Mouse (Mus musculus) hindbrain, embryonic 13.5 days (tissue): ENCODE results near the gene Strada. TPM values are rescaled to one million over a fixed set of nuclear protein-coding genes. Genes with fewer than 3 reads are reported as not detected.
A peak's percentile ranks its signal among the peaks of the same experiment; 100 is the strongest.
"Not testable (repeated sequence)": the region's sequence is repeated elsewhere in the genome, so short reads cannot be mapped to it uniquely, and the experiment has no call there.

Experiments
- ATAC-seq: fragments of 200-750 bp; cut with Nextera tagmentation; 2 replicates; pipeline ENCODE4 v1.8.0; 2017; ENCODE audit warnings: moderate TSS enrichment; ENCODE audit not compliant: low FRiP score
- H3K27ac ChIP-seq: fragments of 300-500 bp; sonication (generic); 2 replicates; pipeline ENCODE4 v1.5.1; 2015; ENCODE audit warnings: inconsistent platforms, mild to moderate bottlenecking, moderate library complexity
- H3K27me3 ChIP-seq: fragments of 300-500 bp; sonication (generic); 2 replicates; pipeline ENCODE4 v1.6.1; 2015; ENCODE audit warnings: mild to moderate bottlenecking, inconsistent platforms
- H3K36me3 ChIP-seq: fragments of 300-500 bp; sonication (generic); 2 replicates; pipeline ENCODE4 v1.6.1; 2015; ENCODE audit warnings: mild to moderate bottlenecking, inconsistent platforms
- H3K4me1 ChIP-seq: fragments of 300-500 bp; sonication (generic); replicated peaks from 2 replicates; pipeline ENCODE4 v1.6.1; 2015; ENCODE audit warnings: inconsistent platforms
- H3K4me2 ChIP-seq: fragments of 300-500 bp; sonication (generic); 2 replicates; pipeline ENCODE4 v1.6.1; 2015; ENCODE audit warnings: inconsistent platforms, mild to moderate bottlenecking, moderate library complexity
- H3K4me3 ChIP-seq: fragments of 300-500 bp; sonication (generic); 2 replicates; pipeline ENCODE4 v1.5.1; 2015; ENCODE audit warnings: mild to moderate bottlenecking, inconsistent platforms
- H3K9ac ChIP-seq: fragments of 300-500 bp; sonication (generic); 2 replicates; pipeline ENCODE4 v1.6.1; 2015; ENCODE audit warnings: mild to moderate bottlenecking, inconsistent platforms
- H3K9me3 ChIP-seq: fragments of 300-500 bp; sonication (generic); 2 replicates; pipeline ENCODE4 v1.6.1; 2016; ENCODE audit warnings: inconsistent platforms
- WGBS: fragments of 180-500 bp; shearing (Covaris S2); methylation state at CpG from one replicate; pipeline ENCODE4 v1.1.7; 2015; 5-methylcytosine and 5-hydroxymethylcytosine counted together
- polyA plus RNA-seq: library from polyadenylated mRNA; unstranded; fragments of >200 nt; fragmentation: Nextera tagmentation; extraction: Ambion mirVana; gene quantifications from 2 replicates; pipeline ENCODE4 v1.2.1, GENCODE M21; 2015

Gene Strada
- polyA plus RNA-seq, 1 experiment from 2014 or later, result 31.2 TPM

- not testable (repeated sequence) for H3K4me3 ChIP-seq, H3K9ac ChIP-seq, H3K4me2 ChIP-seq, H3K27ac ChIP-seq, ATAC-seq, H3K9me3 ChIP-seq, H3K27me3 ChIP-seq, H3K4me1 ChIP-seq
- peaks cover 76% of the 10 kb centered on the region for H3K36me3 ChIP-seq
- 97% methylated on average over 7 of the region's 7 CpGs for WGBS
Observed at GRCm38 (mm10) chr11:106199997-106200396, 2.0 kb downstream of the Strada start.

- Histone ChIP-seq H3K36me3 (peaks cover 61% of the 10 kb centered on the region), H3K9me3 (no peaks in the 10 kb centered on the region), H3K4me3 (no peak overlapping the region), H3K27ac (no peak overlapping the region), H3K27me3 (no peaks in the 10 kb centered on the region), H3K4me1 (no peaks in the 10 kb centered on the region; the same call in 1 of the 2 replicates), H3K4me2 (no peak overlapping the region), H3K9ac (no peak overlapping the region)
- no peak for ATAC-seq
- WGBS, result 91% methylated on average over 4 of the region's 4 CpGs
Observed at GRCm38 (mm10) chr11:106198277-106198676, 3.7 kb downstream of the Strada start.

- Histone ChIP-seq H3K9ac (no peak overlapping the region), H3K27ac (no peak overlapping the region), H3K9me3 (no peaks in the 10 kb centered on the region), H3K4me3 (no peak overlapping the region), H3K4me1 (peaks cover 9% of the 10 kb centered on the region), H3K4me2 (no peak overlapping the region), H3K27me3 (no peaks in the 10 kb centered on the region), H3K36me3 (peaks cover 34% of the 10 kb centered on the region)
- no peak for ATAC-seq
Observed at GRCm38 (mm10) chr11:106195341-106195740, 6.6 kb downstream of the Strada start.

- no peak overlapping the region for H3K9ac ChIP-seq
- H3K4me1 ChIP-seq, result peaks cover 9% of the 10 kb centered on the region
- H3K4me3 ChIP-seq, result no peak overlapping the region
- no peaks in the 10 kb centered on the region for H3K9me3 ChIP-seq
- 89% methylated on average over 7 of the region's 7 CpGs for WGBS
- no peak overlapping the region for H3K4me2 ChIP-seq
- no peaks in the 10 kb centered on the region for H3K27me3 ChIP-seq
- ATAC-seq, result no peak
- no peak overlapping the region for H3K27ac ChIP-seq
- peaks cover 31% of the 10 kb centered on the region for H3K36me3 ChIP-seq
Observed at GRCm38 (mm10) chr11:106194891-106195290, 7.1 kb downstream of the Strada start.

- Histone ChIP-seq H3K9me3 (no peaks in the 10 kb centered on the region), H3K27me3 (no peaks in the 10 kb centered on the region), H3K27ac (peak overlapping the region; percentile 91), H3K36me3 (peaks cover 27% of the 10 kb centered on the region), H3K4me3 (peak overlapping the region; percentile 76), H3K4me1 (peaks cover 9% of the 10 kb centered on the region), H3K4me2 (peak overlapping the region; percentile 81), H3K9ac (peak overlapping the region; percentile 90)
- no peak for ATAC-seq
- WGBS, result 35% methylated on average over 3 of the region's 3 CpGs
Observed at GRCm38 (mm10) chr11:106194155-106194541, 7.8 kb downstream of the Strada start.

GRCm38 (mm10) chr11:106193371-106194154 is 8.4 kb downstream of the Strada start:
- no peaks in the 10 kb centered on the region for H3K27me3 ChIP-seq
- H3K4me3 ChIP-seq, result peak overlapping the region; percentile 76
- whole genome bisulfite sequencing, result under 1% methylated on average over 44 of the region's 44 CpGs
- peak overlapping the region; percentile 90 for H3K9ac ChIP-seq
- H3K4me1 ChIP-seq, result peaks cover 9% of the 10 kb centered on the region
- H3K4me2 ChIP-seq, result peak overlapping the region; percentile 81
- peak; percentile 97 for ATAC-seq
- H3K27ac ChIP-seq, result peak overlapping the region; percentile 91
- H3K9me3 ChIP-seq, result no peaks in the 10 kb centered on the region
- H3K36me3 ChIP-seq, result peaks cover 22% of the 10 kb centered on the region

- peaks cover 9% of the 10 kb centered on the region for H3K4me1 ChIP-seq
- peak overlapping the region; percentile 76 for H3K4me3 ChIP-seq
- H3K9me3 ChIP-seq, result no peaks in the 10 kb centered on the region
- no peaks in the 10 kb centered on the region for H3K27me3 ChIP-seq
- WGBS, result 11% methylated on average over 19 of the region's 19 CpGs
- H3K4me2 ChIP-seq, result peak overlapping the region; percentile 81
- H3K36me3 ChIP-seq, result peaks cover 14% of the 10 kb centered on the region
- H3K9ac ChIP-seq, result peak overlapping the region; percentile 90
- peak overlapping the region; percentile 91 for H3K27ac ChIP-seq
- peak; percentile 30; the same call in 1 of the 2 replicates for ATAC-seq
Observed at GRCm38 (mm10) chr11:106192657-106193370, 9.2 kb downstream of the Strada start.

- H3K4me3 ChIP-seq, result peak overlapping the region; percentile 76
- 0 out of 2 replicates have a peak overlapping the region, but pooled peaks have one; percentile 90 for H3K9ac ChIP-seq
- ATAC-seq, result no peak
- H3K36me3 ChIP-seq, result peaks cover 8% of the 10 kb centered on the region
- no peaks in the 10 kb centered on the region for H3K9me3 ChIP-seq
- WGBS, result 93% methylated on average over 5 of the region's 5 CpGs
- peaks cover 9% of the 10 kb centered on the region for H3K4me1 ChIP-seq
- H3K27me3 ChIP-seq, result no peaks in the 10 kb centered on the region
- no peak overlapping the region for H3K27ac ChIP-seq
- peak overlapping the region; percentile 81 for H3K4me2 ChIP-seq
Observed at GRCm38 (mm10) chr11:106192241-106192640, 9.7 kb downstream of the Strada start.

- H3K27ac ChIP-seq, result no peak overlapping the region
- H3K4me3 ChIP-seq, result no peak overlapping the region
- no peak for ATAC-seq
- no peaks in the 10 kb centered on the region for H3K27me3 ChIP-seq
- no peaks in the 10 kb centered on the region for H3K9me3 ChIP-seq
- H3K4me1 ChIP-seq, result peaks cover 9% of the 10 kb centered on the region
- no peak overlapping the region for H3K9ac ChIP-seq
- H3K36me3 ChIP-seq, result peaks cover 5% of the 10 kb centered on the region
- WGBS, result 94% methylated on average over 3 of the region's 3 CpGs
- H3K4me2 ChIP-seq, result no peak overlapping the region
Observed at GRCm38 (mm10) chr11:106191716-106192115, 10.3 kb downstream of the Strada start.

- H3K9ac ChIP-seq, result no peak overlapping the region
- peaks cover 3% of the 10 kb centered on the region for H3K4me1 ChIP-seq
- no peak overlapping the region for H3K27ac ChIP-seq
- H3K4me2 ChIP-seq, result no peak overlapping the region
- no peaks in the 10 kb centered on the region for H3K9me3 ChIP-seq
- no peak overlapping the region for H3K4me3 ChIP-seq
- H3K36me3 ChIP-seq, result peaks cover 19% of the 10 kb centered on the region
- no peak for ATAC-seq
- 95% methylated on average over 4 of the region's 4 CpGs for WGBS
- H3K27me3 ChIP-seq, result no peaks in the 10 kb centered on the region
Observed at GRCm38 (mm10) chr11:106187326-106187725, 14.6 kb downstream of the Strada start.

- Histone ChIP-seq H3K9me3 (no peaks in the 10 kb centered on the region), H3K4me3 (no peak overlapping the region), H3K27me3 (no peaks in the 10 kb centered on the region), H3K27ac (no peak overlapping the region), H3K9ac (no peak overlapping the region; the same call in 1 of the 2 replicates), H3K4me2 (no peak overlapping the region), H3K36me3 (peaks cover 26% of the 10 kb centered on the region), H3K4me1 (no peaks in the 10 kb centered on the region)
- WGBS, result 94% methylated on average over 2 of the region's 2 CpGs
- no peak for ATAC-seq
Observed at GRCm38 (mm10) chr11:106180449-106180801, 21.5 kb downstream of the Strada start.

GRCm38 (mm10) chr11:106179711-106180448 is 22.1 kb downstream of the Strada start:
- H3K36me3 ChIP-seq, result peaks cover 21% of the 10 kb centered on the region
- no peak overlapping the region for H3K4me2 ChIP-seq
- no peak overlapping the region for H3K4me3 ChIP-seq
- H3K27me3 ChIP-seq, result no peaks in the 10 kb centered on the region
- no peaks in the 10 kb centered on the region for H3K9me3 ChIP-seq
- H3K27ac ChIP-seq, result no peak overlapping the region
- WGBS, result 81% methylated on average over 7 of the region's 7 CpGs
- H3K9ac ChIP-seq, result no peak overlapping the region; the same call in 1 of the 2 replicates
- ATAC-seq, result no peak
- no peaks in the 10 kb centered on the region for H3K4me1 ChIP-seq
